Mouse (Mus musculus): ENCODE data around the gene Tmem243.
"Not testable (repeated sequence)": the region's sequence is repeated elsewhere in the genome, so short reads cannot be mapped to it uniquely, and the experiment has no call there.

Tmem243 gene

GRCm38 (mm10) chr5:9103958-9104357, 3.5 kb downstream of the Tmem243 start:
- in situ Hi-C loops (cut with MboI, MseI) = no loop called here

GRCm38 (mm10) chr5:9106806-9107205, 6.3 kb downstream of the Tmem243 start:
- in situ Hi-C loops (cut with MboI, MseI) = no loop called here

GRCm38 (mm10) chr5:9107296-9108089, 7.0 kb downstream of the Tmem243 start:
- in situ Hi-C loops (cut with MboI, MseI) = no loop called here

GRCm38 (mm10) chr5:9108490-9108889, 8.0 kb downstream of the Tmem243 start:
- in situ Hi-C loops (cut with MboI, MseI) = no loop called here

GRCm38 (mm10) chr5:9109582-9109981, 9.1 kb downstream of the Tmem243 start:
- in situ Hi-C loops (cut with MboI, MseI) = no loop called here

- in situ Hi-C loops (cut with MboI, MseI) = loop anchor here (5.0 kb wide), 2 partner anchors 44 to 174 kb away; no protein-coding TSS in a partner anchor
Observed at GRCm38 (mm10) chr5:9111285-9111684, 10.8 kb downstream of the Tmem243 start.

GRCm38 (mm10) chr5:9111759-9112158, 11.3 kb downstream of the Tmem243 start:
- in situ Hi-C loops (cut with MboI, MseI) = loop anchor here (5.0 kb wide), 2 partner anchors 44 to 174 kb away; no protein-coding TSS in a partner anchor

- in situ Hi-C loops (cut with MboI, MseI) = loop anchor here (5.0 kb wide), 2 partner anchors 47 to 177 kb away; no protein-coding TSS in a partner anchor
Observed at GRCm38 (mm10) chr5:9114162-9114561, 13.7 kb downstream of the Tmem243 start.

GRCm38 (mm10) chr5:9124134-9124533, 23.7 kb downstream of the Tmem243 start:
- in situ Hi-C loops (cut with MboI, MseI) = no loop called here

- in situ Hi-C loops (cut with MboI, MseI) = no loop called here
Observed at GRCm38 (mm10) chr5:9128566-9128965, 28.1 kb downstream of the Tmem243 start.

GRCm38 (mm10) chr5:9131786-9132185, 31.3 kb downstream of the Tmem243 start:
- in situ Hi-C loops (cut with MboI, MseI) = no loop called here

- in situ Hi-C loops (cut with MboI, MseI) = no loop called here
Observed at GRCm38 (mm10) chr5:9135588-9135987, 35.1 kb downstream of the Tmem243 start.

- in situ Hi-C loops (cut with MboI, MseI) = no loop called here
Observed at GRCm38 (mm10) chr5:9140724-9141123, 40.3 kb downstream of the Tmem243 start.

- in situ Hi-C loops (cut with MboI, MseI) = no loop called here
Observed at GRCm38 (mm10) chr5:9142376-9142775, 41.9 kb downstream of the Tmem243 start.

GRCm38 (mm10) chr5:9149273-9149850, 48.9 kb downstream of the Tmem243 start:
- in situ Hi-C loops (cut with MboI, MseI) = no loop called here

GRCm38 (mm10) chr5:9156746-9157145, 56.3 kb downstream of the Tmem243 start:
- in situ Hi-C loops (cut with MboI, MseI) = no loop called here

- in situ Hi-C loops (cut with MboI, MseI) = no loop called here
Observed at GRCm38 (mm10) chr5:9157336-9157735, 56.9 kb downstream of the Tmem243 start.

GRCm38 (mm10) chr5:9160831-9161455, 60.5 kb downstream of the Tmem243 start:
- in situ Hi-C loops (cut with MboI, MseI) = loop anchor here (5.0 kb wide), 1 partner anchor 99 kb away; no protein-coding TSS in a partner anchor

- in situ Hi-C loops (cut with MboI, MseI) = loop anchor here (5.0 kb wide), 1 partner anchor 99 kb away; no protein-coding TSS in a partner anchor
Observed at GRCm38 (mm10) chr5:9161456-9162041, 61.1 kb downstream of the Tmem243 start, which contains the start of gene Dmtf1. Dmtf1 (minus strand) TSS chr5:9161776.

- in situ Hi-C loops (cut with MboI, MseI) = loop anchor here (5.0 kb wide), 1 partner anchor 100 kb away; no protein-coding TSS in a partner anchor
Observed at GRCm38 (mm10) chr5:9162088-9162487, 61.6 kb downstream of the Tmem243 start.

- in situ Hi-C loops (cut with MboI, MseI) = loop anchor here (5.0 kb wide), 1 partner anchor 101 kb away; no protein-coding TSS in a partner anchor
Observed at GRCm38 (mm10) chr5:9163411-9163810, 62.9 kb downstream of the Tmem243 start.

GRCm38 (mm10) chr5:9165151-9165550, 64.7 kb downstream of the Tmem243 start:
- in situ Hi-C loops (cut with MboI, MseI) = not testable (repeated sequence)
